Comparison of ENCODE assay signal across 9 mouse cellular contexts in the genomic region with DNA sequence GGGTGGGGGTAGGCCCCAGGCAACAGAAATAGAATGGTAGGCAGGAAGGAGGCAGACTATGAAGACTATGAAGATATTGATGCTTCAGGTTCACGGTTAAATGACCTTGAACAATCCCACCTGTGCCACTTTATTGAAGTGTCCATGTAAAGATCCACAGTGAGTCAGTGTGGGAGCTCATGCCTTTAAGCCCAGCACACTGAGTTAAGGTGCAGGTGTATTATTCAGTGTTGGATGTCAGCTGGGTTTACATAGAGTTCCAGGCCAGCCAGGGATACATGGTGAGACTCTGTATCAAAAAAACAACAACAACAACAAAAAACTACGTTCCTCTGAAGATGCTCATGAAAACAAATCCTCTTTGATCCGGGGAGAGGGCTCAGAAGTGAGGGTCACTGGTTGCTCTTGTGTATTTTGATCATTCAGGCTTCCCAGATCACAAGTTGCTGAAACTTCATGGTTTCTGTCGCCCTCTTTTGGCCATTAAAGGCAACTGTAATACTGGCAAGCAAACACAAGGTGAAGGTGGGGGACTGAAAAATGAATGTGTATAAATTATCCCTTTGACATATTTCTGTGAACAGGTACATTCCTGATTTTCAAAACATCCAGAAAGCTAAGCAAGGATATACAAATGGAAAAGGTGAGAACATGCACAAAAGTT. TPM values are rescaled to one million over a fixed set of nuclear protein-coding genes. Genes with fewer than 3 reads are reported as not detected.
DNase-seq lines count a peak whose midpoint lies in the region; ATAC-seq and TF ChIP-seq lines count a peak whose summit lies in the region.
"Had no signal": no experiment of that assay in that cellular context is flagged by ENCODE, and none has a peak within 500 bp of the region (broad histone marks: within the 10 kb centered on the region; RNA-seq: fewer than 3 reads in every experiment).

No protein-coding gene starts in this region.

- TF ChIP-seq POLR2A in kidney, adult 2 months (IDR thresholded peaks at IDR 0.05; ENCODE audit: low read depth, low read length): no peak

- no peak overlapping the region for H3K4me3 ChIP-seq in kidney, adult 2 months (ENCODE audit: insufficient read depth, low read depth, low read length)
- H3K4me3 ChIP-seq: neural tube, embryonic 13.5 days had no signal

- H3K27me3 ChIP-seq in kidney, adult 2 months (replicated peaks; ENCODE audit: control insufficient read depth, insufficient read depth, low read length): no peaks in the 10 kb centered on the region
- H3K27me3 ChIP-seq: neural tube, embryonic 13.5 days had no signal

- no peaks in the 10 kb centered on the region for H3K36me3 ChIP-seq in kidney, adult 2 months (ENCODE audit: control insufficient read depth, insufficient read depth, low read length)
- H3K36me3 ChIP-seq: neural tube, embryonic 13.5 days had no signal

- WGBS in kidney, adult 2 months: 18% methylated on average over 4 of the region's 4 CpGs

- ATAC-seq in megakaryocyte progenitor cell, adult 5-6 weeks (replicated peaks; ENCODE audit: poor library complexity): peak; percentile 80

- TF ChIP-seq CTCF in kidney, adult 2 months (conservative IDR thresholded peaks at IDR 0.05; ENCODE audit: insufficient read depth, insufficient read length, low read depth, low read length): peak; percentile 51

- no peak overlapping the region for H3K27ac ChIP-seq in kidney, adult 2 months (ENCODE audit: insufficient read depth, low read depth, low read length)
- H3K27ac ChIP-seq: neural tube, embryonic 13.5 days had no signal

- no peaks in the 10 kb centered on the region for H3K4me1 ChIP-seq in kidney, adult 2 months (ENCODE audit: control insufficient read depth, insufficient read depth, low read length)
- H3K4me1 ChIP-seq: neural tube, embryonic 13.5 days had no signal

- peak; percentile 33 to 42 for DNase-seq in right cerebral cortex, adult 2 months (ENCODE audit: low spot score in 2 of 2)
- DNase-seq in right cerebral cortex, postnatal 4 days: no peak
- DNase-seq in adipocyte (ENCODE audit: low spot score): peak; percentile 71
- peak; percentile 72 for DNase-seq in embryo, embryonic 11 days
- peak; percentile 52 for DNase-seq in kidney, adult 2 months
- DNase-seq in thymus, postnatal 25 days: peak; percentile 19

RNA-seq across cellular contexts. Expression of a gene that starts 43.9 kb away (rescaled TPM):
- not detected in 2 replicates for polyA plus RNA-seq in kidney, adult 2 months (2012; rRNA removed)
- not detected in 2 replicates for total RNA-seq in megakaryocyte progenitor cell, adult 5-6 weeks (2015)
- total RNA-seq in megakaryocyte progenitor cell, adult 5-6 weeks (2017): not detected in 2 replicates
- polyA plus RNA-seq: heart, embryonic 16.5 days; neural tube, embryonic 13.5 days had no signal

RNA-seq across cellular contexts. Expression of a gene that starts 50.0 kb away (rescaled TPM):
- polyA plus RNA-seq in kidney, adult 2 months (2012; rRNA removed): not detected in 2 replicates
- total RNA-seq in megakaryocyte progenitor cell, adult 5-6 weeks (2015): not detected in 2 replicates
- not detected in 2 replicates for total RNA-seq in megakaryocyte progenitor cell, adult 5-6 weeks (2017)
- polyA plus RNA-seq: heart, embryonic 16.5 days; neural tube, embryonic 13.5 days had no signal
